Mouse (Mus musculus): ENCODE results near the gene Vmn2r114. TPM values are rescaled to one million over a fixed set of nuclear protein-coding genes. Genes with fewer than 3 reads are reported as not detected.
"Not testable (repeated sequence)": the region's sequence is repeated elsewhere in the genome, so short reads cannot be mapped to it uniquely, and the experiment has no call there.

Gene Vmn2r114
- total RNA-seq (2018; cell fraction: chromatin; rRNA removed) = not detected
- total RNA-seq (2018; cell fraction: cytosol; rRNA removed) = not detected
- total RNA-seq (2018; cell fraction: nucleus; rRNA removed) = not detected
- not detected in 3 replicates for polyA plus RNA-seq (2018)

GRCm38 (mm10) chr17:23312437-23312836 lies at the start of gene Vmn2r114:
Gene Vmn2r114, minus strand, starts transcription at chr17:23312537.
- not testable (repeated sequence) for H3K4me3 ChIP-seq (ENCODE audit: inconsistent target); H3K36me3 ChIP-seq (ENCODE audit: inconsistent target); H3K27ac ChIP-seq; H3K79me2 ChIP-seq (ENCODE audit: inconsistent target)
- 74% methylated on average over 2 of the region's 2 CpGs for WGBS (ENCODE audit: missing documents)

- Histone ChIP-seq H3K36me3 (ENCODE audit: inconsistent target) (no peaks in the 10 kb centered on the region), H3K79me2 (ENCODE audit: inconsistent target) (no peaks in the 10 kb centered on the region)
- WGBS (ENCODE audit: missing documents) = 83% methylated on average over 1 of the region's 1 CpGs
Measured at GRCm38 (mm10) chr17:23351644-23352043, 39.3 kb upstream of the Vmn2r114 start.

GRCm38 (mm10) chr17:23343441-23343840 lies 31.1 kb upstream of the Vmn2r114 start, which contains the start of gene Vmn2r115:
Gene Vmn2r115, plus strand, starts transcription at chr17:23343741.
- not testable (repeated sequence) for H3K36me3 ChIP-seq (ENCODE audit: inconsistent target); H3K79me2 ChIP-seq (ENCODE audit: inconsistent target); H3K4me3 ChIP-seq (ENCODE audit: inconsistent target); H3K27ac ChIP-seq
- WGBS (ENCODE audit: missing documents) = 67% methylated on average over 1 of the region's 2 CpGs

More at GRCm38 (mm10) chr17:23351644-23352043, 39.3 kb upstream of the Vmn2r114 start:
- H3K4me3 ChIP-seq (ENCODE audit: inconsistent target) = no peak overlapping the region
- no peak overlapping the region for H3K27ac ChIP-seq

- Histone ChIP-seq H3K4me3 (ENCODE audit: inconsistent target) (no peak overlapping the region), H3K36me3 (ENCODE audit: inconsistent target) (no peaks in the 10 kb centered on the region), H3K27ac (no peak overlapping the region), H3K79me2 (ENCODE audit: inconsistent target) (no peaks in the 10 kb centered on the region)
- 79% methylated on average over 6 of the region's 6 CpGs for whole genome bisulfite sequencing (ENCODE audit: missing documents)
Measured at GRCm38 (mm10) chr17:23330657-23331056, 18.3 kb upstream of the Vmn2r114 start.

Other genes with a start within 250 kb of the Vmn2r114 start
- gene Zfp40, start 119.3 kb downstream of the Vmn2r114 start, polyA plus RNA-seq (2018) = 3.4 to 7.4 TPM (median 5.6 TPM) in 3 replicates
- gene Vmn2r115, start 31.2 kb upstream of the Vmn2r114 start, polyA plus RNA-seq (2018) = not detected in 3 replicates
- not detected in 3 replicates for gene Vmn2r116, start 72.1 kb upstream of the Vmn2r114 start, polyA plus RNA-seq (2018)
- not detected in 3 replicates for gene Vmn2r117, start 167.2 kb upstream of the Vmn2r114 start, polyA plus RNA-seq (2018)

All from macrophage (primary cell).